Mouse (Mus musculus) small intestine, adult 2 months (tissue): ENCODE measurements around the gene Cpox. TPM values are rescaled to one million over a fixed set of nuclear protein-coding genes. Genes with fewer than 3 reads are reported as not detected.
"Not testable (repeated sequence)": the region's sequence is repeated elsewhere in the genome, so short reads cannot be mapped to it uniquely, and the experiment has no call there.

Experiments
- H3K27ac ChIP-seq: fragments of 200-500 bp; 2 replicates; pipeline ENCODE4 v1.5.1; 2012; ENCODE audit warnings: low read depth, low read length, control low read depth, inconsistent platforms; ENCODE audit not compliant: insufficient read depth
- H3K27me3 ChIP-seq: fragments of 200-500 bp; 2 replicates; pipeline ENCODE4 v1.6.1; 2012; ENCODE audit warnings: mild to moderate bottlenecking, moderate library complexity, low read length, inconsistent platforms; ENCODE audit not compliant: control insufficient read depth, insufficient read depth
- H3K36me3 ChIP-seq: fragments of 200-500 bp; 2 replicates; pipeline ENCODE4 v1.6.1; 2012; ENCODE audit warnings: mild to moderate bottlenecking, low read length, control low read depth, inconsistent platforms; ENCODE audit not compliant: control insufficient read depth, insufficient read depth
- H3K4me1 ChIP-seq: fragments of 200-500 bp; 2 replicates; pipeline ENCODE4 v1.6.1; 2012; ENCODE audit warnings: low read length, inconsistent platforms, mixed read lengths; ENCODE audit not compliant: control insufficient read depth, insufficient read depth, insufficient read length
- H3K4me3 ChIP-seq: fragments of 200-500 bp; 2 replicates; pipeline ENCODE4 v1.5.1; 2012; ENCODE audit warnings: low read depth, mild to moderate bottlenecking, control low read depth, inconsistent platforms, low read length, moderate library complexity
- CTCF ChIP-seq: fragments of 200-500 bp; IDR thresholded peaks from 2 replicates; pipeline ENCODE4 v1.5.1; 2012; ENCODE audit warnings: low read depth, mild to moderate bottlenecking, control low read depth, inconsistent platforms, low read length, moderate library complexity, mixed read lengths; ENCODE audit not compliant: insufficient replicate concordance, insufficient read length; ENCODE audit errors: extremely low read depth
- POLR2A ChIP-seq: fragments of 200-500 bp; IDR thresholded peaks from 2 replicates; pipeline ENCODE4 v1.6.1; 2012; ENCODE audit warnings: low read depth, mild to moderate bottlenecking, control low read depth, inconsistent platforms, low read length, moderate library complexity
- WGBS: fragments of 180-500 bp; shearing (Covaris S2); methylation state at CpG from one replicate; pipeline ENCODE4 v1.1.7; 2018; 5-methylcytosine and 5-hydroxymethylcytosine counted together
- polyA plus RNA-seq: library from polyadenylated mRNA; depleted of rRNA; stranded (reverse); fragments of >200 nt; gene quantifications from 2 replicates; pipeline ENCODE4 v1.2.3, GENCODE M21; 2012

The Cpox gene
- polyA plus RNA-seq, 1 experiment = 12.0 TPM

- Histone ChIP-seq H3K4me3 (no peak overlapping the region), H3K27me3 (no peaks in the 10 kb centered on the region), H3K4me1 (no peaks in the 10 kb centered on the region; the same call in 1 of the 2 replicates), H3K36me3 (no peaks in the 10 kb centered on the region), H3K27ac (no peak overlapping the region)
- no peak for TF ChIP-seq CTCF
- TF ChIP-seq POLR2A = no peak
- 84% methylated on average over 4 of the region's 4 CpGs for WGBS
Observed at GRCm38 (mm10) chr16:58656526-58656925, 13.6 kb upstream of the Cpox start.

DNA sequence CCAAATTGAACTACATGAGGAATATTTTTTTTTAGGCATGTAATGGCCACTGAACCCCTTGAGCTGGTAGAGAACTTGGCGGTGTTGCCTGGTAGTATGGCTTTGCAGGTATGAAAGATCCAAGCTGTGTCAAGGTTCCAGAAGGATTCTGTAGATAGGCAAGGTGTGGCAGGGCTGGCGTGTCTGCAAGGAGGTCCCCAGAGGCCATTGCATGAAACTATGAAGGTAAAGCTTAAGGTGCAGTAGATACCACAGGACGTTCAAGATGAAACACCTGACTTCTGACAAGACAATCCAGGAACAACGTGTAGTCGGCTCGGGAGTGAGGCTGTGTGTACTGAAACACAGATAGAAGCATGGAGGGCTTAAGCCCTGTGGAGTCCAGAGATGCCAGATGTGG is 11.4 kb upstream of the Cpox start:
- Histone ChIP-seq H3K4me1 (no peaks in the 10 kb centered on the region; the same call in 1 of the 2 replicates), H3K27me3 (no peaks in the 10 kb centered on the region), H3K4me3 (no peak overlapping the region), H3K27ac (no peak overlapping the region), H3K36me3 (no peaks in the 10 kb centered on the region)
- 72% methylated on average over 6 of the region's 6 CpGs for WGBS
- TF ChIP-seq CTCF = no peak
- no peak for TF ChIP-seq POLR2A

DNA sequence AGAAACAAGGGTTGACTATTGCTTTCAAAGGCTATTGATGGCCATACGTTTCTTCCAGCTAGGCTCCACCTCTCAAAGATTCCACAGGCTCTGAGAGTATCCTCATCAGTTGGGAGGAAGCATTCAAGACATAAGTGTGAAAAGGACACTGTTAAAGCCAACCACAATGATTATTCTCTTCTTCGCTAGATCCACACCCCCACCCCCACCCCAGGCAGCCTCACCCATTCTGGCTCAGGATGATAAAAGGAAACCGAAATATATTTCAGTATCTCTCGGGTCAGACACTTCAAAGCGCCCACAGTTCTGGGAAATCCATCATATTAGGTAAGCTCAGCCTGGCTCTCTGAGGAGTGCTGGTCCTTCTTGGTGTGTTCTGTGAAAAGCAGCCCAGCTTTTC is 8.3 kb upstream of the Cpox start:
- no peak overlapping the region for H3K27ac ChIP-seq
- no peak for TF ChIP-seq CTCF
- no peak for TF ChIP-seq POLR2A

GRCm38 (mm10) chr16:58662287-58662791 is 7.8 kb upstream of the Cpox start:
- H3K36me3 ChIP-seq = no peaks in the 10 kb centered on the region
- no peak overlapping the region for H3K27ac ChIP-seq
- no peaks in the 10 kb centered on the region; the same call in 1 of the 2 replicates for H3K4me1 ChIP-seq
- no peaks in the 10 kb centered on the region for H3K27me3 ChIP-seq
- no peak for TF ChIP-seq CTCF
- no peak for TF ChIP-seq POLR2A
- no peak overlapping the region for H3K4me3 ChIP-seq

More for the DNA sequence above, 8.3 kb upstream of the Cpox start:
- H3K27me3 ChIP-seq = no peaks in the 10 kb centered on the region
- H3K36me3 ChIP-seq = no peaks in the 10 kb centered on the region
- no peak overlapping the region for H3K4me3 ChIP-seq
- no peaks in the 10 kb centered on the region; the same call in 1 of the 2 replicates for H3K4me1 ChIP-seq
- 64% methylated on average over 5 of the region's 5 CpGs for WGBS

GRCm38 (mm10) chr16:58663021-58663420 is 7.1 kb upstream of the Cpox start:
- H3K36me3 ChIP-seq = no peaks in the 10 kb centered on the region
- TF ChIP-seq POLR2A (no peak), CTCF (no peak)
- no peak overlapping the region for H3K4me3 ChIP-seq
- 40% methylated on average over 5 of the region's 5 CpGs for WGBS
- no peaks in the 10 kb centered on the region; the same call in 1 of the 2 replicates for H3K4me1 ChIP-seq
- no peak overlapping the region for H3K27ac ChIP-seq
- H3K27me3 ChIP-seq = no peaks in the 10 kb centered on the region

DNA sequence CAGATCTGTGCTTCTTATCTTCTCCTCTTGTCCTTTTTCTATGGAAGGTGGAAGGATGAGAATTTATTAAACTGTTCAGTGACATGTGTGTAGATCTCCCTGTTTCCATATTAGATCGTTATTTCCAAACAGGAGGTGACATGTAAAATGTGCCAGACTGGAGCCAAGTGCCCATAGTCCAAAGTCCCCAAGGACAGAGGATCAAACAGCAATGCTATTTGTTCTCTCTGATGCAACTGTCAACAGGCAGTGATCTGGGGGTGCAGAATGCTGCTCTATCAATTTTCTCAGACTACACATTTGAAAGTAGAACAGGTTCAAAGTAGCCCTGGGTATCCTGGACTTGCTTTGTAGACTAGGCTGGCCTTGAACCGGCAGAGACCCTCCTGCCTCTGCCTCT is 6.3 kb upstream of the Cpox start:
- no peak overlapping the region for H3K4me3 ChIP-seq
- H3K36me3 ChIP-seq = no peaks in the 10 kb centered on the region
- WGBS = 55% methylated on average over 2 of the region's 2 CpGs
- no peaks in the 10 kb centered on the region for H3K27me3 ChIP-seq
- TF ChIP-seq CTCF = no peak
- TF ChIP-seq POLR2A = no peak
- H3K27ac ChIP-seq = no peak overlapping the region
- H3K4me1 ChIP-seq = peaks cover 2% of the 10 kb centered on the region; the same call in 1 of the 2 replicates

DNA sequence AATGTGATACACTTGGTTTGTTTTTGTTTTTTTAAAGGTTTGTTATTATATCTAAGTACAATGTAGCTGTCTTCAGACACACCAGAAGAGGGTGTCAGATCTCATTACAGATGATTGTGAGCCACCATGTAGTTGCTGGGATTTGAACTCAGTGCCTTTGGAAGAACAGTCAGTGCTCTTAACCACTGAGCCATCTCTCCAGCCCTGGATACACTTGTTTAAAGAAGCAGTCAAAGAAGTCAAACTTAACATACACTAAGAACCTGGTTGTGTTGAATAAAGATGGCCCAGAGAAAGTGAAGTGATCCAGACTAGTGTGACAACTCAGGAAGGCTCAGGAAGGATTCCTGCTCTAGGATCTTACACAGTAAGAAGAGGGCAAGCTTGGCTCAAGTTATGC is 5.0 kb upstream of the Cpox start:
- H3K27ac ChIP-seq, H3K36me3 ChIP-seq, H3K27me3 ChIP-seq, H3K4me1 ChIP-seq, H3K4me3 ChIP-seq: not testable (repeated sequence)

DNA sequence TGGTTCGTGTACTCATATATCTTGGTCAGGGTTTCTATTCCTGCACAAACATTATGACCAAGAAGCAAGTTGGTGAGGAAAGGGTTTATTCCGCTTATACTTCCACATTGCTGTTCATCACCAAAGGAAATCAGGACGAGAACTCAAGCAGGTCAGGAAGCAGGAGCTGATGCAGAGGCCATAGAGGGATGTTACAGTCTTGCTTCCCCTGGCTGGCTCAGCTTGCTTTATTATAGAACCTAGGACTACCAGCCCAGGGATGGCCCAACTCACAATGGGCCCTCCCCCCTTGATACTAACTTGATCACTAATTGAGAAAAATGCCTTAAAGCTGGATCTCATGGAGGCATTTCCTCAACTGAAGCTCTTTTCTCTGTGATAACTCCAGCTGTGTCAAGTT is 3.4 kb upstream of the Cpox start:
- not testable (repeated sequence) for H3K36me3 ChIP-seq, H3K27me3 ChIP-seq, H3K4me1 ChIP-seq, H3K27ac ChIP-seq, H3K4me3 ChIP-seq
- 87% methylated on average over 3 of the region's 3 CpGs for WGBS
